Mouse (Mus musculus) cerebellum, adult 8-10 months (tissue): ENCODE data around the gene Dolpp1.

ENCODE experiments used
- DNase-seq: peaks from one replicate; pipeline ENCODE4 v3.0.0; 2022

The Dolpp1 gene

DNA sequence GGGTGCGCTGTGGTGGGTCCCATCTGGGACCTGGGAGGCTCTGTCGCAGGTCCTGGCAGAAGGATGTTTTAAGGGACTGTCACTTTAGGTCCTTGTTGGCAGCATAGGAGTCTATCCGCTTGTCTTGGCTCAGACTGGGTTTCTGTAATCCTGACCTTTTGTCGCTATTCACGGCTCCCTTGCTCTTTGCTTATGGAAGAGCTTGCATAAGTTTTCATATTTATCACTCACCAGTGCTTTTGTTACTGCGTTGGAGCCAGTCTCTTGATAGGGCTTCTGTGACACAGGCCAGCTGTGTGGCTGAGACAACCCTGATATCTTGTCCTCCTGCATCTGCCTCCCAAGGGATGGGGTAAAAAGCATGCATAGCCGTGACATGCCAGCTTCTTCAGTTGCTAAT, 12.7 kb upstream of the Dolpp1 start:
- DNase-seq, result no peak

DNA sequence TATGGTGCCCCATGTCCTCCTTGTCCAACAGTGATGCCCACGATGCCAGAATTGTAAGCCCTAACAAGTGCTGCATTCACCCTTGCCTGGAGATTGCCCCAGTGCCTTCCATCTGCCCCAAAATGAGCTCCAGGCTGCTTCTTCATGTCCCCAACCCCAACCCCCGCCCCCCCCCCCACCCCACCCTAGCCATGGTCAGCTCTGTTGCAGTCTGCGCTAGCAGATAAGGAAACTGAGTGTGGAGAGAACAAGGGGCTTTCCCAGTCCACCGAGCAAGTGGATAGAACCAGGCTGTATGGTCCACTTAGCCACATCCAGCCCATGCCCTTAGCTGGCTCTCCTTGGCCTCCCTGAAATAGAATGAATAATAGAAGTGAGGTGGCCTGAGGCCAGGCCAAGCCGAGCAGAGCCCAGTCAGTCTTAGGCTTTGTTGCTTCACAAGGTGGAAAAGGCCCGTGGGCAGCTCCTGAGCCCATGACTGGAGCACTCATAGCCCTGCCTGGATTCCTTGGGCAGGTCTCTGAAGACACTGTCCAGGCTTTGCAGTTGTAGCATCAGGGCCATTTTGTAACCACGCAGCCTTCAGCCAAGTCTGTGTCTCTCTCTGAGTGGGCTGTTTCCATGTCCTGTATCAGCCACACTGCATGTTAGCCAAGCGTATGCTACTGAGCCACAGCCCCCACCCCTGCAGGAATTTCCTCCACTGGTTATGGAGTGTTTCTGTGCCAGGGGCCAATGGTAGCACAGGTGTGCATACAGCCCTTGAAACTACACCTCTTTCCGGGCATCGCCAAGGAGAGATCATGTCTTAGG, 11.3 kb upstream of the Dolpp1 start:
- no peak for DNase-seq

DNA sequence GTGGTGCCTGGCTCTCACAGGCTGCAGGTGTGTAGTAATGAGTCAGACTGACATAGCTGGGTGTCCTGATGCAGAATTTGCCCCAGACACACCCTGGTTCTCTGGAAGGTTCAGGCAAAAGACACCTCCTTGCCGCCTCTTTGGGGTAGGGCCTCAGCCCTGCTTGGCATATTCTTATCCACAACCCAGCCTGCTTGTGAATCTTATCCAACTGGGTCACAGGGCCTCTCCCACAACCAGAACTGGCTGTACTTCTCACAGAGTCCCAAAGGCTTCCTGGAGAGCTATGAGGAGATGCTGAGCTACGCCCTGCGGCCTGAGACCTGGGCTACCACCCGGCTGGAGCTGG, 10.7 kb upstream of the Dolpp1 start:
- DNase-seq, result no peak

DNA sequence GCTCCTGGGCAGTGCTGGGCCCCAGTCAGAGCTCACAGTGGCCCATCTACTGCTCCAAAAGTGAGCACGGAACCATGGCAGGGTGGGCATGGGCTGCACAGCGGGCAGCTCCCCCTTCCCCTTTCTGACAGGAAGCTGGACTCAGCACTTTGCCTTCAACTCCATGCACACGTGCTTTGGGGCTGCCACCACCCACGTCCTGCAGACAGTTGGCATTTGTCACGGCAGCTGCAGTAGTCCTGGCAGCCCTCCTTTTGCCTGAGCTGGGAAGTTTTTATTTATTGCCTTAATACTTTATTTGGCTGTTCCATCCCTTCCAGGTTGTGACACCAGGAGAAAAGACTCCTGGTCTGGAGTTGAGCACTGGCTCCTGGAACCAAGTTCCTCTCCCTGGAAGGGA, 7.2 kb upstream of the Dolpp1 start:
- no peak for DNase-seq

DNA sequence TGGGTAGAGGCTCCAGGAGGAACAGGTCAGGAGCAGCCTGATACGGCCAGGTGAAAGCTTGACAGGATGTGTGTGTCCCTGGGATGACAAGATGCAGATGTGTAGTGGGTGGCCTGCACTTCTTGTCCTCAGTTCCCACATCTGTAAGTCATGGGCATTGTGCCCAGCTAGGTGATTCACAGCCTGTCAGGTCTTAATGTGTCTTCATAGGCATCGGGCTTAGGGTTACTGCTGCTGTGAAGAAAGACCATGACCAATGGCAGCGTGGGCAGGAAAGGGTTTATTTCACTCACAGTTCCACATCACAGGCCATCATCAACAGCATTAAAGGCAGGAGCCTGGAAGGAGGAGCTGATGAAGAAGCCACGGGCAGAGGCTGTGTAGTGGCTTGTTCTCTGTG, 6.5 kb upstream of the Dolpp1 start:
- no peak for DNase-seq

DNA sequence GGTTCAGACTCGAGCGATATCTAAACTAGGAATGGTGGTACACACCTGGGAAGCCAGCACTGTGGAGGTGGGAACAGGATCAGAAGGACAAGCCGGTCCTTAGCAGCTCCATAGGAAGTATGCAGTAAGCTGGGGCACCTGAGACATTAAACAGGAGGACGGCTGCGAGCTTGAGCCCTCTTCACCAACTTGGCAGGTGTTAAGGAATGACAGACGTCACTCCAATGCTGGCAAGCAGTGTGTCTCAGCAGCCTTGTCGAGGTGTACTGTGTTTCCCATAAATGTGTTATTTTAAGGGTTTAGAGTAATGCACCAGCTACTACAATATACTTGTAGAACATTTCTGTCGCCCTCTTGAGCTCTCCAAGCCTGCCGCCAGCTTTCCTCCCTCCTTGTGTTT, 5.1 kb upstream of the Dolpp1 start:
- no peak for DNase-seq

DNA sequence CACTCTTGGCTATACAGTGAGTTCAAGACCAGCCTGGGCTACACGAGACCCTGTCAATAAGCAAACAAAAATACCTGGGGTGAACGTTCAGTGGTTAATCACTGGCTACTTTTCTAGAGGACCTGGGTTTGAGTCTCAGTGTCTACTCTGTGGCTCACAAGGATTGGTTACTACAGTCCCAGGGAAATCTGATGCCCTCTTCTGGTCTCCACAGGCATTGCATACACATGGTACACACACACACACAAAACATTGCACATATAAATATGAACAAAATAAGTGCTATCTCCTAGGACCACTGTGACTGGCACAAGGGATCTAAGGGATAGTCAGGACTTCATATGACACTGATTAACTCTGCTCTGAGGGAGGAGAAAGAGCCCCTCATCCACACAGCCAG, 3.1 kb upstream of the Dolpp1 start:
- DNase-seq, result no peak

DNA sequence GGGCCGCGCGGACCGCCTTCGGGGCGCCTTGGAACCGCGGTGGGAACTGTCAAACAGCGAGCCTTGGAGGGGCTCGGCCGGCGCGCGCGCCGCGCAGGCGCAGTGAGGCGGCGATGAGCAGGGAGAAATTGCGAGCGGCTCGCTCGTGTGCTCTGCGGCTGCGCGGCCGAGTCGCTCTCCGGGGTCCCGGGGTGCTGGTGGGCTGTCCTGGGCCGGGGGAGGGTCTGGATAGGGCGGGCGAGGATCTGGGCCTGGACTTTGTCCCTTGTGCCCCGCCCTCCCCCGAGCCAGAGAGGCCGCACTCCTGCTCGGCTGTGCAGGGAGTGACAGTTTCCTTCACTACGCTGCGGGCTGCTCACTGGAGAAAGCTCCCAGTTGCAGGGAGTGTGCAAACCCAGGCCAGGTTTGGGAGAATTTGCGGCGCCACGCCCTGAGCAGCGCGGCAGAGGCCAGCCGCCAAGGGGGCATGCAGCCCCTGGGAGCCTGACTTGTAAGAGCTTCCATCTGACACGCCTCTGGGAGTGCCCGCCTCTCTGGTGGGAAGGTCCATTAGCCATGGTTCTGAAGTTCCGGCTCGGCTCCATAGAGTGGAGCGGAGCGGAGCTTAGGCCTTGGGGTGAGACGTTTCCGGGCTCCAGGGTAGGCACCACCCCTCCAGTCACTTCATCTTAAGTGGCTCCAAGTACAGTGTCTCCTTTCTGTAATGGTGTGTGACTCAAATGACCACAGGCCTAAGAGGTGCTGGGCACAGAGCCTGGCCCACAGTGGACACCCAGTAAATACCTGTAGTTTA, 719 bp downstream of the Dolpp1 start:
- DNase-seq, result peak; percentile 63

DNA sequence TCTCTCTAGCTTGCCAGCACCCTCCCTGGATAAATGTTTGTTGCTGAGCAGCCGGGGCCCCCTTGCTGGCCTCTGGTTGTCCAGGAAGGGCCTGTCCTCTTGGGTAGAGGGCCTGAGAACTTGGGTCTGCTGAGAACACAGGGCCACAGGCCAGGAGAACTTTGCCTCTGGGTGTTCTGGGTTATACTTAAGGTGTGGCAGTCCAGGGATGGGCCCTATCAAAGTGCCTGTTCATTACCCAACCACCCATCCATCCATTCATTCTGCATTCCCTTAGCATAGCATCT, 1.3 kb downstream of the Dolpp1 start:
- no peak for DNase-seq

DNA sequence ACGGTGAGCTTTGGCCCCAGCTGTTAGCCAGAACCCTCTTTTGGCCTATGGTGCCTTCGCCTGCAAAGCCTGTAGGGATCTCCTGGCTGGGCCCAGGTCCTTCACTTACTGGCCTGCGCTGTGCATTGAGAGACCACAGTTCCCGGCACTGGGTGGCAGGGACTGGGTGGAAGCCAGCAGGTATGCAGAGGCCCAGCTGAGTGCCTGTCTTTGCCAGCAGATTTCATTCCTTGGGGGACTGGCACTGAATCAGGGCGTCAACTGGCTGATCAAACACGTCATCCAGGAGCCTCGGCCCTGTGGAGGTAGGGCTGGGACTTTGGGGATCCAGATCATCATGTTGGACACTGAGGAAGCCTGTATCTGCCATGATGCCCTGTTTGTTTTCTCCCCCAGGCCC, 3.7 kb downstream of the Dolpp1 start:
- peak; percentile 18 for DNase-seq

DNA sequence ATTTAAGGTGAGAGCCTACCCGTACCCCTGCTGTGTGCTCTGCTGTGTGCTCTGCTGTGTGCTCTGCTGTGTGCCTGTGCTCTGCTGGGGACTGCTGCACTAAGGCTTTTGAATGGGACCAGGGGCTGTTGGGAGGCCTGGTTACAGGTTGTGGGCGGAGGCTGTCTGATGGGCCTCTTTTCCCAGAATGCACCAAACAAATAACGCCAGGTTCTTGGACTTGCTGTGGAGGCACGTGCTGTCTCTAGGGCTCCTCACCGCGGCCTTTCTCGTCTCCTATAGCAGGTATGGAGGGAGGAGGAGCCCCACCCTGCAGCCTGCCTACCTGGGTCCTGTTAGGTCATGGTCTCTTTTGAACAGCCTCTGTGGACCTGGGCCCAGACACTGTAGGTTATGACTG, 4.2 kb downstream of the Dolpp1 start:
- no peak for DNase-seq

DNA sequence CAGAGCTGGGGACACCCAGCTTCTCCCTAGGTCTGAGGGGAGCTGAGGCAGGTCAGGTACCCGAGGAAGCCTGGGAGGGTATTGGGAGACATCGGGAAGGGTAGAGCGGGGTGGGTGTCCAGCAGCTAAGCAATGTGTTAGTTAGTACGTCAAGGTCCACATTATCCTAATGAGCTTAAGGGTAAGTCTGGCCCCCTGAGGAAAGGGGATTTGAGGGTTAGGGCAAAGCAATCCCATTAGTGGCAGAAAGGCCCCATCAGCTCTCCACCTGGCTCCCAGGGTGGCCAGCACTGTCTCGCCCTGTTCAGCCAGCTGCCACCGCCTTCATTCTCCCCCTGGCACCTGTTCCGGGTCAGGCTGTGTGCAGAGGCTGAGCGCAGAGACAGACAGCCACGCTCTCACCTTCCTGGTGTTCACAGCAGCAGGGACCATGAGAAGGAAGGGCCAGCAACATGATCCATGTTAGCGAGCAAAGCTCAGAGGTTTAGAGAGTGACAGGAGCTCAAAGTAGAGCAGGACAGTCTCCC, 6.0 kb downstream of the Dolpp1 start:
- DNase-seq, result peak; percentile 24

DNA sequence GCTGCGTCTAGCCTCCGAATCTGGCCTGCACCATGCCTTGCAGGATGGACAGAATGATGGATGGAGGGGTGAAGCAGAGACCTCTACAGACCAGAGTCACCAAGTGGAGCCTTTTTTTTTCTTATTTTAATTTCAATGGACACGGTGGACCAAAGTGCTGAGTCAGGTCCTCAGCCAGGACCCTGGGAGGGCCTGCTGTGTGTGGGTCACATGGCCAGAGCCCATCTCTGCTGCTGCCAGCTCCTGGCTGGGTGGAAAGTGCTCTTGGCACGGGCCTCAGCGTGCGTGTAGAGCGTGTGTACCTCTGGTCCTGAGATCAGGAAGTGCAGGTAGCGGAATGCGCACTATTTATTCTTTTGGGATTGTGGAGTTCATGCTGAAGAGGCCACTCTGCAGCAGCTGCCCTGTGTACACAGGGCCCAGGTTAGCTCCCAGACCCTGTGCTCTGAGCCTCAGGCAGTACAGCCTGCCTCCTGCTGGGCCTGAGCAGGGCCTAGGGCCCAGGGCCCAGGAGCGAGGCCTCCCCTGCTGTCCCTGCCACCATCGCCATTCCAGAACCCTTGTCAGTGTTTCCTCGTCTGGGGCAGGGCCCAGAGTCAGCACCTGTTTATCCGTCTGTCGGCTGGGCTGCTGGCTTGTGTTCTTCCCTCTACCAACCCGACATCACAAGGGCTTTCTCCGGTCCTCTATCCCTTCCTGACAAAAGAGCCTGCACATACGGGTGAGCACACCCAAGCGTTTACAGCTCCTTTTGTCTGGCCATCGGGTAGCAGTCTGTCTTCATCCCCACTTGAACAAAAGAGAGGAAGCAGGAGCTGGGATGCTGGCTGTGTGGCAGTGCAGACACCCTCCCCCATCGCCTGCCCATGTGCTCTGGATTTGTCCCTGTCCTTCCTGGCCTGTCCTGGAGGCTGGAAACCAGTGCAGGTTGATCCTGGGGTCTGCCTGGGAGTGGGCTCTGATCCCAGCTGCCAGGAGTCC, 7.4 kb downstream of the Dolpp1 start:
- DNase-seq, result peak; percentile 80

DNA sequence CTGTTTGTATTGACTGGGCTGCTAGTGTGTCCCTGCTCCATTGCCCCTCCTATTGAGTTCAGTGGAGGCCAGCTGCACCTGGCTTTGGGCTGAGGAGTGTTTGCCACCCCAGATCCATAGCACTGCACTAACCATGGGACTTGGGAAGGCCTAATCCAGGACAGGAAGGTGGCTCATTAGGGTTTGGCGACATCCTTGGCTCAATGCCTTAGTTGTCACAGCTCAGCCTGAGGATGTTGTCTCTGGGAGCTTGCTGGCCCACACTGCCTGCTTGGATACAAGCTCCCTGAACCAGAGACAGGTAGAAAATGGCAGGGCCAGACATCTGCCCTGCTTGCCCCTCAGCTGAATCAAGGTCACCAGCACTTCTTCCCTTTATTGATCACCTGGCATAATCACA, 9.5 kb downstream of the Dolpp1 start:
- DNase-seq, result no peak

DNA sequence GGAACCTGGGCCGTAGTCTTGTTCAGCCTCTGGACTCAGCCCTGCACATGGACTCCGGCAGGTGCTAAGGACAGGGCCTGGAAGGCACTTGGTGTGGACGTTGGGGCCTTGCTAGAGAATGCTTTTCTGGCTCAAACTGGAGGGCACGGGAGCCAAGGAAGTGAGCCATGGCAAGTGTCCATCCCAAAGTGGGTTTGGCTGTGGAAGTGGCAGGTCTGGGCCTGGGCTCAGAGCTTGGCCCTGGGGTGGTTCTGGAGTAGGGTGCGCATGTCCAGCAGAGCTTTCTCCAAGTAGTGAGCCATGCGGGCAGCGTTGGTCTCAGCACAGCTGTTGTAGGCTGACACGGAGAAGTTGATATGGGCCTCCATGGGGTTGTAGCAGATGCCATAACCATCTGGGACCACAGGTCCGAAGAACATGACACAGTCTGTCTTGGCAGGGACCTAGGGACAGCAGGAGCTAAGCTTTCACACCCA, 10.3 kb downstream of the Dolpp1 start:
- peak; percentile 60 for DNase-seq

DNA sequence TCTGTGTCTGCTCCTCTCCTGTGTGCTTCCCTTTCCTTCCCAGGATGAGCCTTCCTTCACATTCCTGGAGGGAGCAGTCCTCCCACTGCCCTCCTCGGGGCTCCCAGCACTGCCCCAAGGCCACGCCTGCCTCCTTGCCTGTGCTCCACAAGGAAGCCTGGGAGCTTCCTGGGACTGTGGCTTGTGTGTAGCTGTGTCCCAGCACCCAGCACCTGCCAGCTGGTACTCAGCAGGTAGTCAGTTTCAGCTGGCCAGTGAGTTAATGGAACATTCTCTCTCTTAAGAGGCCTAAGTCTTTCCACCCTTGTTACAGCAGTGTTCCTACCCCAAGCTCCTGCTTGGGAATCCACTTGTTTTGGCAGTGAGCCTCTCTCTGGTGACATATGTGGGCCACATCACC, 10.8 kb downstream of the Dolpp1 start:
- no peak for DNase-seq

DNA sequence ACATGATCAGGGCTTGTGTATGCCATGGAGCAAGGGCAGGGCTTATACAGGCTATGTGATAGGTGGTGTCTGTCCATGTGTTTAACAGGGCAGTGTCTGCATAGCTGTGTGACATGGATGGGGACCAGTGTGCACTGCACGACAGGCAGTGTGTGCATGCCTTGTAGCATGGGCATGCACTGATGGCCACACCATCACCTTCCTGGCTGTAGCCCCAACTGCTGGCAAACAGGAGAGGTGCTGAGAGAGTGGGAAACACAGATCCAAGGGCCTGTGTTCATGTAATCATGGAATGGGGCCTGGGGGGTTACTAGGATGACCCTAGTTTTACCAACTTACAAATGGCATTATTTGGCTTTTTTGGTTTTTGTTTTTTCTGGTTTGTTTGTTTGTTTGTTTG, 11.8 kb downstream of the Dolpp1 start:
- no peak for DNase-seq

DNA sequence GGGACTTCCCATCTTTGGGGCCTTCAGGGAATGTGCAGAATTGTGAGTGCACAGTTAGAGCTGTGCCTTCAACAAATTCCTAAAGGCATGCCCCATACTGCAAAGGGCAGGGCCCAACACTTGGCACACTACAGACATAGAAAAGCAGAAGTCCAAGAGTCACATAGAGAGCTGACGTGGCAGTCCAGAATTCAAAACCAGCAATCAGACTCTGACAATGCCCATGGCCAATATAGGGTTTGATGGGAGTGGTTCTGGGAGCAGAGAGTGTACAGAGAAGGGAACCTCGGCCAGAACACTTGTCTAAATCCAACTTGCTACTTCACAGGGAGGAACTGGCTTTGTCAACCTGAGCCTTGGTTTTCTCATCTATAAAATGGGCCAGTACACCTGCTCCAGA, 15.2 kb downstream of the Dolpp1 start:
- DNase-seq, result no peak

DNA sequence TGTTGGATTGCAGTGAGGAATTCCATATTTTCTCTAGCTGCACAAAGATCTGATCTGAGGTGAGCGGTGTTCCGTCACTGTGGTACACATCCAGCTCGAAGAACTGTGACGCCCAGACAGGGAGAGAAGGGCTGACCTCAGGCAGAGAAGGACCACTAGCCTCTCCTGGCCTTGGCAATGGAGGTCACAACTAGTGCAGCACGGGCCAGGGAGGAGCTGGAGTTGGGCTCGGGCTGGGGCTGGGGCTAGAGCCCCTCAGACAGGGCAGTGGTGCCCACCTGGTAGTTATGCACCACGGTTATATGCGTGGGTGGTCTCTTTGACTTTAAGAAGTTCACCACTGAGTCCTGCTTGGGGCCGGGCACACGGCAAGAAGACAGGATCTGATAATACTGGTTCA, 15.7 kb downstream of the Dolpp1 start:
- no peak for DNase-seq

DNA sequence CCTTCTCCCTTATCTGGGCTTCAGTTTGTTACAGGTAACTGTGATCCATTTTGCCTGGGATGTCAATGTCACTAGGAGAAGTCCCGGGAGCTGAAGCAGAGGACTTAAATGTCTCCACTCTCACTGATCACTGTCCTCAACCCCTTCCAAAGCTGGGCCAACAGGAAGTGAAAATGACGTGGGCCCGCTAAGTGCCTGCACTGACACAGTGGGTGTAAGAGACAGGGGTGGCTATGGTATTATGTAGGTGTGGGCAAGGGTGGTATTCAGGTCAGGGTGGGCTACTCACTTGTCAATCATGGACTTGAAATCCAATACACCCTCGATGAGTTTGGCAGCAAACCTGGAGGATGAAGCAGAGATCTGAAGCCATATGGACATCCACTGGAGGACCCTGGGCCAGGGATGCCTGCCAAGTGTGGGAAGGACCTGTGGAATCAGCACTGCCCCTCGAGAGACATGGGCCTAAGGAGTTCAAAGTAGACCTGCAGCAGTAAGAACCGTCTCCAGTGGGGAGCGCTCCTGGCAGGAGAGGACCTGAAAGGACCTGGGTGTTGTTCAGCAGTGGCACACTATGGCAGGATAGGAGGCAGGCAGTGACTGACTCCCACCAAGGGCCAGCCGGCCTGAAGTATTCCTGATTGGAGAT, 16.5 kb downstream of the Dolpp1 start:
- no peak for DNase-seq

DNA sequence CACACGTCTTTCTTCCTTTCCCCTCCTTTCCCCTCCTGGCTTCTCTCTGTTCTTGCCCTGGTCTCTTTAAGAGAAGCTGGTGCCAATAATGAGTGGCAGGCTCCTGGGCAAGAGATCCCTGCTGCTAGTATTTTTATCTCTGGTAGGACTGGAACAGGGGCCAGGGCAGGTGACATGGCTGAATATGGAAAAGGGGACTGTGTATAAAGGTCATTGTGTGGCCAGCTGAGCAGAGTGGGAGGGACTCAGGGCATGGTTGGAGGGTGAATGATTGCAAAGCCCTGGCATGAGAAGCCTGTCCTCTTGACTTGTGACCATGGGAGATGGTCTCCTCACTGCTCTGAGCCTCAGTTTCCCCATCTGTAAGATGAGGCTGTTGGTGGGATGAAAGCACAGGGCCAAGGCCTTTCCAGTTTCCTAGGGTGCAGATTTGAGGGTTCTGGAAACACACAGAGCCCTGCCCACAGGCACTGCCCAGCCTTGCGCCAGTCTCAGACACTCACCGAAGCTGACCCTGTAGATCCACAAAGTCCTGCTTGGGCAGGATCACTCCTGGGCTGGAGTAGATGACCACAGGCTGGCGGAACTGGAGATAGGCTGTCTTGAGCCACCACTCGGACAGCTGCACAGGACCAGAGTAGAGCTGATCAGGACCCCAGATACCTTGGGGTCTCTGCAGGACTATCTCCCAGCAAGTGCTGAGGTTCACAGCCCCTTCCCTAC, 17.6 kb downstream of the Dolpp1 start:
- no peak for DNase-seq
